Mouse (Mus musculus) forebrain, embryonic 16.5 days (tissue): ENCODE measurements around the gene Krr1. TPM values are rescaled to one million over a fixed set of nuclear protein-coding genes. Genes with fewer than 3 reads are reported as not detected.
"Not testable (repeated sequence)": the region's sequence is repeated elsewhere in the genome, so short reads cannot be mapped to it uniquely, and the experiment has no call there.

Experiments used
- ATAC-seq: fragments of 200-750 bp; cut with Nextera tagmentation; 2 replicates; pipeline ENCODE4 v1.8.0; 2017; ENCODE audit warnings: mild to moderate bottlenecking, moderate library complexity
- H3K27ac ChIP-seq: fragments of 300-500 bp; sonication (generic); 2 replicates; pipeline ENCODE4 v1.5.1; 2014; ENCODE audit warnings: low read length, control low read depth
- H3K27me3 ChIP-seq: fragments of 300-500 bp; sonication (generic); replicated peaks from 2 replicates; pipeline ENCODE4 v1.6.1; 2014; ENCODE audit warnings: low read length; ENCODE audit not compliant: control insufficient read depth, insufficient read depth
- H3K36me3 ChIP-seq: fragments of 300-500 bp; sonication (generic); 2 replicates; pipeline ENCODE4 v1.6.1; 2014; ENCODE audit not compliant: control insufficient read depth, insufficient read depth
- H3K4me1 ChIP-seq: fragments of 300-500 bp; sonication (generic); replicated peaks from 2 replicates; pipeline ENCODE4 v1.6.1; 2014; ENCODE audit warnings: low read length; ENCODE audit not compliant: control insufficient read depth, insufficient read depth
- H3K4me2 ChIP-seq: fragments of 300-500 bp; sonication (generic); 2 replicates; pipeline ENCODE4 v1.6.1; 2014; ENCODE audit warnings: mild to moderate bottlenecking, low read length, control low read depth
- H3K4me3 ChIP-seq: fragments of 300-500 bp; sonication (generic); replicated peaks from 2 replicates; pipeline ENCODE4 v1.5.1; 2014; ENCODE audit warnings: mild to moderate bottlenecking, low read length, control low read depth
- H3K9ac ChIP-seq: fragments of 300-500 bp; sonication (generic); replicated peaks from 2 replicates; pipeline ENCODE4 v1.6.1; 2014; ENCODE audit warnings: low read depth, low read length, control low read depth
- H3K9me3 ChIP-seq: fragments of 300-500 bp; sonication (generic); 2 replicates; pipeline ENCODE4 v1.6.1; 2016; ENCODE audit warnings: low read length; ENCODE audit not compliant: control insufficient read depth
- WGBS: fragments of 180-500 bp; shearing (Covaris S2); extraction: QIAGEN DNeasy Blood & Tissue Kit; methylation state at CpG from one replicate; pipeline ENCODE4 v1.1.7; 2014; 5-methylcytosine and 5-hydroxymethylcytosine counted together
- polyA plus RNA-seq: library from polyadenylated mRNA; unstranded; fragments of >200 nt; fragmentation: Nextera tagmentation; extraction: Ambion mirVana; gene quantifications from 2 replicates; pipeline ENCODE4 v1.2.1, GENCODE M21; 2015

The Krr1 gene
- polyA plus RNA-seq, 1 experiment from 2014 or later = 51.1 TPM

DNA sequence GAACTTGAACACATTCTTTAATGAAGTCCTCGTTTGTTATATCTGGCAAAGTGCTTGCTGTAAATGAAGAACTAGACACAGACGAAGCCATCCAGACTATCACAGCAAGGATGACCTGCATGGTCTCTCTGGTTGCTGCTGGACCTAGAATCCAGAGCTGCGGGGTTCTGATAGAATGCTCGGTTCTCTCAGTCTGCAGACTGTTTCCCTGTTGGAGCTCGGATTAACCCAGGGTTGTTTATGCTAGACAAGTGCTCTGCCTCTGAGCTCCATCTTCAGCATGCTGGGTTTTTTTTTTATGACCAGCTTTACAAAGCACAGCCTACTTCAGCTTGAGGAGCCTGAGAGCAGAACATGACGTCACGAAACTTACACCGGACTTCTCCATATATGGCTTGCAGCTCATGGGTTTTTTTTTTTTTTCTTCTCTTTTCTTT lies 24.5 kb downstream of the Krr1 start:
- no peaks in the 10 kb centered on the region for H3K27me3 ChIP-seq
- no peak overlapping the region for H3K4me3 ChIP-seq
- no peak overlapping the region for H3K9ac ChIP-seq
- no peaks in the 10 kb centered on the region for H3K36me3 ChIP-seq
- H3K9me3 ChIP-seq = no peaks in the 10 kb centered on the region
- H3K27ac ChIP-seq = no peak overlapping the region
- WGBS = 80% methylated on average over 8 of the region's 8 CpGs
- no peak for ATAC-seq
- H3K4me1 ChIP-seq = no peaks in the 10 kb centered on the region
- H3K4me2 ChIP-seq = no peak overlapping the region

DNA sequence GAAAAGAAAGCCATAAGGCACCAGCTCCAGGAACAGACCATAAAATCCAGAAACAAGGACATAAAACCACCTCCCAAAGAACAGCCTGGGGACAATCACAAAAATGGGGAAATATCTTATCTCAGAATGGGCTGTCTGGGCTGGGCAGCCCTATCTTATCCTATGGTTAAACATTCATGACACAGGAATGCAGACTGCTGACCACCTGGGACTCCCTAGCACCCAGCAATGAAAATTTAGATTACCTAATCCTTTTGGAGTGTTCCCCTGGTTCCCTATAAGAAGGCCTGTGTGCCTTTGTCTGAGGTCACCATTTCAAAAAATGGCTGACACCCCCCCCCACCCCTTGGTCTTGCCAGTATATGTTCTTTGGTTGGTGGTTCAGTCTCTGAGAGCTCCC lies 25.2 kb downstream of the Krr1 start:
- Histone ChIP-seq H3K9me3 (no peaks in the 10 kb centered on the region), H3K4me2 (no peak overlapping the region), H3K36me3 (no peaks in the 10 kb centered on the region), H3K27me3 (no peaks in the 10 kb centered on the region), H3K4me3 (no peak overlapping the region), H3K9ac (no peak overlapping the region), H3K27ac (no peak overlapping the region), H3K4me1 (no peaks in the 10 kb centered on the region)
- no peak for ATAC-seq

DNA sequence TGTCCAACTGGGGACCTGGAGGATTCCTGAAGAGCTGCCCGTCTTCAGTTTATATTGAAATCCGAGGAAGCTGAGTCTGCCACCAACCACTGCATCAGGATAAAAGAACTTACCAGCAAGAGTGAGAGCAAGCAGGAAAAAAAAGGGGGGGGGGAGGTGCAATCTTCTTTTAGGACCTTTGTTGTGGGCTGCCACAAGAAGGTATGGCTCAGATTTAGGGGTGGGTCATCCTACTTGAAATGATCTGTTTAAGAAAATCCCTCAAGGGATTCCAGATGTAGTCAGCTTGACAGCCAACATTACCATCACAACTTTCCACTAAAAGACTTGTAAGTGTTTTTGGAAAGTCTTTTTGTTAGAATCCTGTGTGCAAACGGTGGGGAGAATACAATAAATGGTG lies 27.3 kb downstream of the Krr1 start:
- no peaks in the 10 kb centered on the region for H3K4me1 ChIP-seq
- 61% methylated on average over 3 of the region's 3 CpGs for WGBS
- H3K9me3 ChIP-seq = no peaks in the 10 kb centered on the region
- no peaks in the 10 kb centered on the region for H3K27me3 ChIP-seq
- no peak overlapping the region for H3K4me2 ChIP-seq
- no peaks in the 10 kb centered on the region for H3K36me3 ChIP-seq
- no peak overlapping the region for H3K27ac ChIP-seq
- H3K4me3 ChIP-seq = no peak overlapping the region
- ATAC-seq = no peak
- H3K9ac ChIP-seq = no peak overlapping the region

DNA sequence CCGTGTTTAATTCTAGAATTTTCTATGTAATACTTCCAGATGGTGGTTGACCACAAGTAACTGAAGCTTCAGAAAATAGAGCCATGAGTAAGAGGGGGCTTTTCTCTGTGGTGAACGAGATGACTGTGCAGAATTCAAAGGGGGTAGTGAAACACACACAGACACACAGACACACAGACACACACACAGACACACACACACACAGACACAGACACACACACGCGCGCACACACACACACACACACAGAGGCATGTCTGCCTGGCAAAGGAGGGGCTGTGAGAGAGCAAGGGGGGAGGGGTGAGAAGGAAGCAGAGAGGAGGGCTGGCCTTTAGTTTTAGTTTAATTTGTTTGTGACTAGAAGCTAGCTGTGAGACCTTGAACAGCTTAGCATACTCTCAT lies 28.1 kb downstream of the Krr1 start:
- 86% methylated on average over 5 of the region's 5 CpGs for WGBS
- H3K9me3 ChIP-seq = no peaks in the 10 kb centered on the region
- no peak overlapping the region for H3K4me3 ChIP-seq
- H3K36me3 ChIP-seq = no peaks in the 10 kb centered on the region
- ATAC-seq = no peak
- H3K4me1 ChIP-seq = no peaks in the 10 kb centered on the region
- no peak overlapping the region for H3K27ac ChIP-seq
- no peaks in the 10 kb centered on the region for H3K27me3 ChIP-seq
- H3K9ac ChIP-seq = no peak overlapping the region
- H3K4me2 ChIP-seq = no peak overlapping the region

DNA sequence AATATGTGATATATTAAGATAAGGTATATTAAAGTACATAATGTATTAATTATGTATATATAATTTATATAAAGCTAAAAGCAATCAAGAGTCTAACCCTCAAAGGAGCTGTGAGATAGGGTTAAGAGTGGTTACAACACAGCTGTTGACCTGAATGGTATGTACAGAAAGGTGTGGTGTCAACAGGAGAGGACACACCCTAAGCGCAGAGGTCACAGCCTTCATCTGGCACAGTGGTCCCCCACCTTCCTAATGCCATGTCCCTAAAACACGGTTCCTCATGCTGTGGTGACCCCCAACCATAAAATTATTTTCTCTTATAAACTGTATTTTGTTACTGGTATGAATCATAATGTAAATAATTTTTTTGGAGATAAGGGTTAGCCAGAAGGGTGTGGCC lies 28.9 kb downstream of the Krr1 start:
- H3K27me3 ChIP-seq = no peaks in the 10 kb centered on the region
- no peak overlapping the region for H3K27ac ChIP-seq
- ATAC-seq = no peak
- no peak overlapping the region for H3K9ac ChIP-seq
- H3K9me3 ChIP-seq = no peaks in the 10 kb centered on the region
- H3K36me3 ChIP-seq = no peaks in the 10 kb centered on the region
- no peak overlapping the region for H3K4me2 ChIP-seq
- 97% methylated on average over 2 of the region's 2 CpGs for WGBS
- H3K4me3 ChIP-seq = no peak overlapping the region
- H3K4me1 ChIP-seq = no peaks in the 10 kb centered on the region

DNA sequence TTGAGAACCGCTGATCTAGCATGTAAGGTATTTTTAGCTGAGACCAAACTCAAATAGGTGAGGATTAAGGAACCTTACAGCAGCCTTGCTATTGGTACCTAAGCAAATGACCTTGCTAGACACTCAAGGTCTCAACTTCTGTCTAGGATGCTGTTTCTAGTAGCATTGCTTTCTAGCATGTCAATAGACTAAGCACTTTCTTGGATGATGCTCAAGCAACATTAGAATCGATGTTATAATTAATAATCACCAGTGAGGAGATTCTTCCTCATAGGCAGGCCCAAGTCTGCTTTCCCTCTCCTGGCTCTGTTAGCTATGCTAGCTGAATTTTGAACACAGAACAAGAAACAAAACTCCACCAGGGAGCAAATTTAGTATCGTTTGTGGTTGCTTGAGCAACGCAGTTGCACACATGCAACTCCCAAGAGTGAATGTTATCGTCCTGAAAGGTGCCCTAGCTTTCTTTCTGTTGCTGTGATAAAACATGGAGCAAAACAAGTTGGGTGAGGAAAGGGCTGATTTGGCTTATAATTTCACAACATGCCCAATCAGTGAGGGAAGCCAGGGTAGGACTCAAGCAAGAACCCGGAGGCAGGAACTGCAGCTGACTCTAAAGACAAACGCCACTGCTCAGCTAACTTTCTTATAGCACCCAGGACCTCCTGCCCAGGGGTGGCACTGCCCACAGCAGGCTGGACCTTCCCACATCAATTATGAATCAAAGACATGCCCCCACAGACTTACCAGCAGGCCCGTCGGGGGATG lies 29.5 kb downstream of the Krr1 start:
- Histone ChIP-seq H3K4me3 (no peak overlapping the region), H3K36me3 (no peaks in the 10 kb centered on the region), H3K9ac (no peak overlapping the region), H3K9me3 (no peaks in the 10 kb centered on the region), H3K27ac (no peak overlapping the region), H3K27me3 (no peaks in the 10 kb centered on the region), H3K4me1 (no peaks in the 10 kb centered on the region), H3K4me2 (no peak overlapping the region)
- ATAC-seq = no peak
- 89% methylated on average over 9 of the region's 9 CpGs for WGBS

DNA sequence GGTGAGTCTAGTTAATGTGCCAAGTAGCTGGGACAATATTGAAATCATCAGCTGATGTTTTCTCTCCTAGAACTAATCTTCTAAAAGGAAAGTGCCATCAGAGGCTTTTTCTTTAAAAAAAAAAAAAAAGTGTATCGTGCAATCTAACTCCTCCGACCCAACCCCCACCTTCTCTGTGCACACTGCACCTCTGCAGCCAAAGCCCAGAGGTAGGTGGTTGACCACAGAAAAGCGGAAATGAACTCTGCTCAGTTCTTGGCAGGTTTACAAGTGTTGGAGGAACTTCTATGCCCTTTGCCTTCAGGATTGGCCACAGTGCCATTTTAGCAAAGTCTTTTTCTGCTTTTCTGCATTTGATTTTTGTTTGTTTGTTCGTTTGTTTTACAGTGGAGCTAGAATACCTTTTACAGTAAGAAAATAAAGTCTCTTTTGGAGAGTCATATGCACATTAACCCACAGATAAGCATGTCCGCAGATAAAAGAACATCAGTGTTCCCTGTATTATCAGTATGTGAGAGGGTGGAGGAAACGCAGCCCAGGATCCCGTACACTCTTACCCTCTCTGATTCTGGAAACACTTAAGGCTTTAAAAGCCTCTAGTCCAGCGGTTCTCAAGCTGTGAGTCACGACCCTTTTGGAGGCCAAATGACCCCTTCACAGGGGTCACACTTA lies 30.2 kb downstream of the Krr1 start, which contains the start of gene Glipr1:
Glipr1 (minus strand) TSS at position 88 of the 672 bp plus-strand sequence.
- ATAC-seq = no peak
- H3K9ac ChIP-seq = no peak within 1 kb of the TSS
- H3K4me3 ChIP-seq = no peak within 1 kb of the TSS
- H3K9me3 ChIP-seq = no peaks in the 10 kb centered on the region
- H3K36me3 ChIP-seq = no peaks in the 10 kb centered on the region
- no peaks in the 10 kb centered on the region for H3K4me1 ChIP-seq
- no peak within 1 kb of the TSS for H3K4me2 ChIP-seq
- 83% methylated on average over 9 of the region's 9 CpGs for WGBS
- H3K27ac ChIP-seq = no peak within 1 kb of the TSS
- H3K27me3 ChIP-seq = no peaks in the 10 kb centered on the region

DNA sequence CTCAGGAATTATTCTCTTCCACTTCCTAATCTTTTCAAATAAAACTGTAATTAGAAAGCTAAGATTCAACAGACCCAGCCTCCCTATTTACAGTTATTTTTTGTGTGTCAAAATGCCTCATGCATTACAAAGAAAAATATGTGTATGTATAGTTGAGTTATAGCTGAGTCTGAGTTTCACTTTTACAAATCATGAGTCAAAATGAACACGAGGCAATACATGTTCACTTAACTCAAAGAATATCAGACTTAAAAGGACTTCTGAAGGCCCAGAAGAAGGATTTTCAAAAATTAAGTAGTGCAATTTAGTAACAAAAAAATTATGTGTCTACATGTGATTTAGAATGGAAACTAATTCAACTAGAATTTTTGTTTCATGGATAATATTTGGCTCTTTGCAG lies 37.0 kb downstream of the Krr1 start:
- H3K4me1 ChIP-seq, H3K4me3 ChIP-seq, H3K9me3 ChIP-seq, H3K9ac ChIP-seq, H3K36me3 ChIP-seq, H3K27ac ChIP-seq, H3K4me2 ChIP-seq, ATAC-seq, H3K27me3 ChIP-seq: not testable (repeated sequence)
- WGBS = 83% methylated on average over 1 of the region's 1 CpGs

DNA sequence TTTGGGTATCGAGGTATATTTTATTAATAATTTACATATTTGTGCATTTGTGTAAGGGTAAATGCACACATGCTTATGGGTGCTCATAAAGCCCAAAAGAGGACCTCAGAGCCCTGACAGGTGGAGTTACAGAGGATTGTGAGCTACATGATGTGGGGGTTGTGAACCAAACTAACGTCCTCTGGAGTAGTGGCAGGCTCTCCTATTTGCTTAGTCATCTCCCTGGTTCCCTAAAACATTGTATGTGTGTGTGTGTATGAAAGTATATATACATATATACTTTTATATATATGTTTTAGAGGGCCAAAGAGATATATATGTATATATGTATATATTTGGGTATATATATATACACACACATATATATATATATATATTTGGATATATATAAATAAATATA lies 51.1 kb downstream of the Krr1 start:
- no peak overlapping the region for H3K27ac ChIP-seq
- WGBS = 71% methylated on average over 2 of the region's 2 CpGs
- H3K36me3 ChIP-seq = no peaks in the 10 kb centered on the region
- no peaks in the 10 kb centered on the region for H3K9me3 ChIP-seq
- no peak overlapping the region for H3K4me2 ChIP-seq
- ATAC-seq = no peak
- H3K9ac ChIP-seq = no peak overlapping the region
- no peak overlapping the region for H3K4me3 ChIP-seq
- H3K4me1 ChIP-seq = no peaks in the 10 kb centered on the region
- H3K27me3 ChIP-seq = no peaks in the 10 kb centered on the region
